Mouse (Mus musculus) skeletal muscle tissue, postnatal 0 days (tissue): ENCODE results near the gene Zbtb22. TPM values are rescaled to one million over a fixed set of nuclear protein-coding genes. Genes with fewer than 3 reads are reported as not detected.

Source experiments
- microRNA-seq, 2 experiments: library from miRNA; unstranded; fragments of <30 nt; microRNA quantifications; one replicate each; pipeline ENCODE4; 2016
- polyA plus RNA-seq: library from polyadenylated mRNA; unstranded; fragments of >200 nt; fragmentation: Nextera tagmentation; extraction: Ambion mirVana; gene quantifications from 2 replicates; pipeline ENCODE4 v1.2.1, GENCODE M21; 2015

Zbtb22 gene
- 10.8 and 12.1 TPM in 2 replicates for polyA plus RNA-seq

DNA sequence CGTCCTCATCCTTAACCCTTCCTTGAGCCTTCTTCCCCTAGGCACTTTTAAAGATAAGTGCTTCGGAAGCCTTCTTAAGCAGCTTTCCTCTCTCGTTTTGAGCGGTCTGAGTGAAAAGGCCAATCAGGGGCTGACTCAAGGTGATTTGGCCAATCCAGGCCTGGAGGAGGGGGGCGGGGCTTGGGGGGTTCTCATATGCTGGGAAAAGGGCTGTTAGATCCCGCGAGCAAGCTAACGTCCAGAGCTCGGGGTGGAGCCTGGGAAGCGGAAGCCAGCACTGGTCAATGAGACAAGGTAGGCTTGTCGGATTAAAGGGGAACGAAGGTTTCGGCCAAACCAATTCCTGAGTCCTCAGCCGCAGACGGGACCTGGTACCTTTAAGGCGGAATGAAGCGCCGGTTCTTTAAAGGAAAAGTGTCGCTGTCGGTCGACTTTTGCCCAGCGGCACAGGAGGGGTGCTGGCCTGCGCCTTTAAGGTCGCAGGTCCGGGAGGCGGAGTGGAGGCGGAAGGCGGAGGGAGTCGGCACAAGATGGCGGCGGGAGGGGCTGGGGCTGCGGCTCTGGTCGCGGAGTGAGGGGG lies at the start of gene Zbtb22, which contains the start of gene Tapbp:
Zbtb22 (plus strand) TSS at position 234 of the 580 bp plus-strand sequence.
Tapbp (plus strand) TSS at position 229 of the 580 bp plus-strand sequence.

GRCm38 (mm10) chr17:33873537-33873936 lies 42.2 kb upstream of the Zbtb22 start, which contains the start of gene Gm7029:
TSS of gene Gm7029 (plus strand) at chr17:33873837.

GRCm38 (mm10) chr17:33890533-33891059 lies 25.1 kb upstream of the Zbtb22 start, which contains the start of gene Kifc1:
TSS of gene Kifc1 (minus strand) at chr17:33890661.

GRCm38 (mm10) chr17:33904835-33905234 lies 10.9 kb upstream of the Zbtb22 start, which contains the start of gene Platr17:
TSS of gene Platr17 (plus strand) at chr17:33905135.

GRCm38 (mm10) chr17:33909077-33909868 lies 6.4 kb upstream of the Zbtb22 start, which contains the start of gene Daxx:
TSS of gene Daxx (plus strand) at chr17:33909414.

DNA sequence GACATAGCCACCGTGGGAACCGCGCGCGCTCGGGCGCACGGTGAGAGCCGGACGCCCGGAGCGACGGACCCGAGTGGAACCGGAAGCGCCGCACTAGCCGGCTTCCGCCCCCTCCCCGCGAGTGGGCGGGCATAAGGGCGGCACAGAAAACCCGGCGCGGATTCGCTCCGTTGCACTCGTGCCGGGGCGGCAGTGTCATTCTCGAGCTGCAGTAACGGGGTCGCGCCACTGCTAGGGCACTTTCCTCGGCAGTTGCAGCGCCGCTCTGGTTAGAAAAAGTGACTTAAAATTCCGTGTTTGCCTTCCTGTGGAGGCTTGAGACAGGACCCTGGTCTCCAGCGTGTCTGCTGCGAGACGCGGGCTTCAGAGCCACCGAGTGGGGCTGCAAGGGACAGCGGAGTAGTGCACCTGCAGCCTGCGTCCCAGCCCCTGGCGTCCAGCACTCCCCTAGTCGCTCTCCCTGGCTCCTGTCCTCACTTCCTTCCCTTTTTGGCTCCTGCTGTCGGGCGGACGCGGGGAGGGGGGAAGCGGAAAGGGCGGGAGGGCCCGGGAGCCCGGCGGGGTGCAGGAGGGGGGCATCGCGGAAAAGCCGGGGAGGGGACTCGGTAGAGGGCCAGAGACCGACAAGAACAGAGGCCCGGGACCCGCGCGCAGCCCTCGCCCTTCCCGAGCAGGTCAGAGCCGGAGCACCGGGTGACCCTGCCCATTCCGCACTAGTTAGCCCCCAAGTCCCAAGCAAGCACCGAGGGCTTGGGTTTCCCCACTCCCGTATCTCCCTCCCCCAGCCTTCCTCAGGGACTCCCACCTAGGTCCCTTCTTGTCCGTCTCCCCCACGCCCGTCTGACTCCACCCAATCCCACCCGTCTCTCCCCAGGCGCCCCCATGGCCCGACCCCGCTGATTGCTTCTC lies 13.9 kb downstream of the Zbtb22 start, which contains the start of gene Rgl2:
Rgl2 (plus strand) TSS at position 173 of the 909 bp plus-strand sequence.

DNA sequence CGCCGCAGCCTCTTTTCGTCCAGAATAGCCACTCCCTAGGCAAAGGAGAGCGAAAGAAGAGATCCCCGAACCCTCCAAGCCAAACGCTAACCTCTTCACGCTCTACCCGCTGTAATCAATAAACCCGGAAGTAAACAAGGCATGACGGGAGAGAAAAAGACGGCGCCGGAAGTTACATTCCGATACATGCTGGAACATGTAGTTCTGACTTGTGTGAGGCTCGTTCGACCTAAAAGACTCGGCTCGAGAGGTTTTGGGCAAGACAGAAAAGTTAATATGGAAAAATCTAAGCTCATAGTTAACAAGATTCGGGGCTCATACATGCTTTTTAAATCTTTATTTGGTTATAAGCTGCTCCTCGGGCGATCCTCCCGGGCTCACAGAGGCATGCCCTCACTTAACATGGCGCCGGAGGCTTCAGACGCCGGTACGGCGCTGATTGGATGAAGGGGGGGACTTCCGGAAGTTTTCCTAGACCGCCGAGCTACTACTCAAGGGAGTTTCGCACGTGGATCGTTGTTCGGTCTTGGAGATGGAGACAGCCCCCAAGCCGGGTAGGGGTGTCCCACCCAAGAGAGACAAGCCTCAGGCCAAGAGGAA lies 24.6 kb downstream of the Zbtb22 start, which contains the start of the genes Pfdn6 and Wdr46:
Pfdn6 (minus strand) TSS at position 138 of the 600 bp plus-strand sequence.
Wdr46 (plus strand) TSS at position 455 of the 600 bp plus-strand sequence.

GRCm38 (mm10) chr17:33951021-33951946 lies 35.6 kb downstream of the Zbtb22 start, which contains the start of gene B3galt4:
TSS of gene B3galt4 (minus strand) at chr17:33951488.

GRCm38 (mm10) chr17:33955555-33956214 lies 40.0 kb downstream of the Zbtb22 start, which contains the start of the genes Vps52 and Rps18:
TSS of gene Vps52 (plus strand) at chr17:33955812.
TSS of gene Rps18 (minus strand) at chr17:33956001.

Small RNA genes within 50 kb of the gene (microRNA-seq; reads per million reads assigned to microRNA genes)
- 0 reads per million in 2 experiments for gene Gm27740

Other genes with a start within 250 kb of the Zbtb22 start
- 96.2 and 131 TPM in 2 replicates for gene Hnrnpm, start 229.0 kb upstream of the Zbtb22 start, polyA plus RNA-seq
- 75.3 and 77.9 TPM in 2 replicates for gene March2, start 197.2 kb upstream of the Zbtb22 start, polyA plus RNA-seq
- 235 and 237 TPM in 2 replicates for gene Rab11b, start 155.4 kb upstream of the Zbtb22 start, polyA plus RNA-seq
- gene Angptl4, start 134.1 kb upstream of the Zbtb22 start, polyA plus RNA-seq: 76.0 and 98.6 TPM in 2 replicates
- gene Kank3, start 105.4 kb upstream of the Zbtb22 start, polyA plus RNA-seq: 29.3 and 30.3 TPM in 2 replicates
- 640 and 826 TPM in 2 replicates for gene Rps28, start 91.3 kb upstream of the Zbtb22 start, polyA plus RNA-seq
- 501 and 563 TPM in 2 replicates for gene Ndufa7, start 91.3 kb upstream of the Zbtb22 start, polyA plus RNA-seq
- gene Cd320, start 72.8 kb upstream of the Zbtb22 start, polyA plus RNA-seq: 28.6 and 40.2 TPM in 2 replicates
- gene Gm7029, start 42.1 kb upstream of the Zbtb22 start, polyA plus RNA-seq: not detected in 2 replicates
- 1.4 and 2.0 TPM in 2 replicates for gene Kifc1, start 25.2 kb upstream of the Zbtb22 start, polyA plus RNA-seq
- 0.18 and 0.55 TPM in 2 replicates for gene Platr17, start 10.8 kb upstream of the Zbtb22 start, polyA plus RNA-seq
- 22.3 and 22.6 TPM in 2 replicates for gene Daxx, start 6.5 kb upstream of the Zbtb22 start, polyA plus RNA-seq
- gene Tapbp, start within 50 bp of the Zbtb22 start, polyA plus RNA-seq: 28.8 and 38.5 TPM in 2 replicates
- gene Rgl2, start 13.6 kb downstream of the Zbtb22 start, polyA plus RNA-seq: 20.9 and 22.0 TPM in 2 replicates
- 91.1 and 107 TPM in 2 replicates for gene Pfdn6, start 24.4 kb downstream of the Zbtb22 start, polyA plus RNA-seq
- gene Wdr46, start 24.8 kb downstream of the Zbtb22 start, polyA plus RNA-seq: 13.7 and 15.4 TPM in 2 replicates
- 5.6 and 7.0 TPM in 2 replicates for gene B3galt4, start 35.6 kb downstream of the Zbtb22 start, polyA plus RNA-seq
- gene Vps52, start 39.9 kb downstream of the Zbtb22 start, polyA plus RNA-seq: 31.6 and 31.8 TPM in 2 replicates
- 1,060 and 1,200 TPM in 2 replicates for gene Rps18, start 40.1 kb downstream of the Zbtb22 start, polyA plus RNA-seq
- gene H2-K1, start 84.4 kb downstream of the Zbtb22 start, polyA plus RNA-seq: 49.2 and 107 TPM in 2 replicates
- 12.3 and 13.6 TPM in 2 replicates for gene Ring1, start 108.8 kb downstream of the Zbtb22 start, polyA plus RNA-seq
- 46.7 and 46.9 TPM in 2 replicates for gene H2-Ke6, start 112.2 kb downstream of the Zbtb22 start, polyA plus RNA-seq
- gene Slc39a7, start 115.8 kb downstream of the Zbtb22 start, polyA plus RNA-seq: 82.1 and 94.7 TPM in 2 replicates
- gene Rxrb, start 115.9 kb downstream of the Zbtb22 start, polyA plus RNA-seq: 31.9 and 33.4 TPM in 2 replicates
- 1.9 and 5.7 TPM in 2 replicates for gene Col11a2, start 123.5 kb downstream of the Zbtb22 start, polyA plus RNA-seq
- 0.27 and 0.35 TPM in 2 replicates for gene H2-Oa, start 176.4 kb downstream of the Zbtb22 start, polyA plus RNA-seq
- 10.7 and 10.8 TPM in 2 replicates for gene H2-DMa, start 203.6 kb downstream of the Zbtb22 start, polyA plus RNA-seq
- gene Brd2, start 206.7 kb downstream of the Zbtb22 start, polyA plus RNA-seq: 42.6 and 45.7 TPM in 2 replicates
- 0.17 and 0.33 TPM in 2 replicates for gene H2-DMb2, start 227.4 kb downstream of the Zbtb22 start, polyA plus RNA-seq
- 0.44 and 1.1 TPM in 2 replicates for gene H2-DMb1, start 237.2 kb downstream of the Zbtb22 start, polyA plus RNA-seq